9 mouse cellular contexts compared by ENCODE assay signal in genomic region chr17:65613142-65613462, GRCm38 (mm10). TPM values are rescaled to one million over a fixed set of nuclear protein-coding genes. Genes with fewer than 3 reads are reported as not detected.
DNase-seq lines count a peak whose midpoint lies in the region; ATAC-seq and TF ChIP-seq lines count a peak whose summit lies in the region.
"Had no signal": no experiment of that assay in that cellular context is flagged by ENCODE, and none has a peak within 500 bp of the region (broad histone marks: within the 10 kb centered on the region; RNA-seq: fewer than 3 reads in every experiment).

No protein-coding gene starts in this region.

- TF ChIP-seq POLR2A in MEL (IDR thresholded peaks at IDR 0.05; ENCODE audit: control insufficient read depth in 1 of 2, insufficient read depth in 1 of 2, low read depth in 1 of 2, low read length in 2 of 2, poor library complexity in 1 of 2) = no peak; a peak in 1 of 4 replicates

- H3K9ac ChIP-seq in heart, embryonic 16.5 days (ENCODE audit: low read length) = peak overlapping the region; percentile 100
- H3K9ac ChIP-seq in MEL (ENCODE audit: control insufficient read depth, low read depth, low read length, poor library complexity, severe bottlenecking) = peak overlapping the region; percentile 90
- peak overlapping the region; percentile 96 for H3K9ac ChIP-seq in hindbrain, embryonic 11.5 days (ENCODE audit: low read depth, low read length)
- H3K9ac ChIP-seq in midbrain, embryonic 11.5 days (ENCODE audit: low read length) = peak overlapping the region; percentile 97

- DNase-seq in heart, postnatal 14 days = no peak
- no peak for DNase-seq in MEL (ENCODE audit: low read depth, low spot score)
- DNase-seq in hindbrain, embryonic 11.5 days (ENCODE audit: low spot score) = no peak
- DNase-seq in midbrain, embryonic 11.5 days (ENCODE audit: low spot score, missing footprints) = no peak
- no peak for DNase-seq in thymus, postnatal 25 days
- DNase-seq in spleen, adult 12 weeks (ENCODE audit: low spot score) = no peak
- no peak for DNase-seq in gastrocnemius, adult 8-10 months (ENCODE audit: low spot score in 2 of 2)

- H3K4me2 ChIP-seq in heart, embryonic 16.5 days (ENCODE audit: low read depth, low read length) = no peak overlapping the region
- no peak overlapping the region; the same call in none of the 2 replicates for H3K4me2 ChIP-seq in hindbrain, embryonic 11.5 days (replicated peaks; ENCODE audit: low read depth, low read length)
- H3K4me2 ChIP-seq in midbrain, embryonic 11.5 days = peak overlapping the region; percentile 71

- H3K27me3 ChIP-seq in heart, embryonic 16.5 days (ENCODE audit: control insufficient read depth, insufficient read depth, low read length) = no peaks in the 10 kb centered on the region
- no peaks in the 10 kb centered on the region for H3K27me3 ChIP-seq in MEL (ENCODE audit: control insufficient read depth in 1 of 2, insufficient read depth in 2 of 2, low read length in 2 of 2)
- no peaks in the 10 kb centered on the region for H3K27me3 ChIP-seq in hindbrain, embryonic 11.5 days (ENCODE audit: control insufficient read depth, insufficient read depth, low read length)
- H3K27me3 ChIP-seq in midbrain, embryonic 11.5 days (ENCODE audit: control insufficient read depth, insufficient read depth, low read length) = no peaks in the 10 kb centered on the region

- TF ChIP-seq RAD21 in MEL (IDR thresholded peaks at IDR 0.05; ENCODE audit: low read depth, low read length) = no peak

- no peak for TF ChIP-seq EP300 in MEL (IDR thresholded peaks at IDR 0.05; ENCODE audit: low read depth in 1 of 2, low read length in 2 of 2)

- H3K9me3 ChIP-seq in heart, embryonic 16.5 days (replicated peaks; ENCODE audit: control insufficient read depth, low read length) = no peaks in the 10 kb centered on the region
- no peaks in the 10 kb centered on the region for H3K9me3 ChIP-seq in MEL (replicated peaks; ENCODE audit: insufficient read depth, low read length)
- H3K9me3 ChIP-seq in hindbrain, embryonic 11.5 days (ENCODE audit: control insufficient read depth, low read length) = no peaks in the 10 kb centered on the region
- no peaks in the 10 kb centered on the region for H3K9me3 ChIP-seq in midbrain, embryonic 11.5 days (ENCODE audit: control insufficient read depth, low read length)

- TF ChIP-seq CTCF in MEL (IDR thresholded peaks at IDR 0.05 in 2 of 3, conservative IDR thresholded peaks at IDR 0.05 in 1 of 3; ENCODE audit: control insufficient read depth in 1 of 3, insufficient read depth in 1 of 3, low read depth in 2 of 3, low read length in 3 of 3, poor library complexity in 1 of 3, severe bottlenecking in 1 of 3) = no peak

- intact Hi-C loops in heart, postnatal 14 days (cut with DNase I) = loop anchor here (5.0 kb wide), 1 partner anchor 169 kb away; the partner anchor contains the start of gene Ppp4r1

- under 1% methylated on average over 41 of the region's 42 CpGs for WGBS in heart, embryonic 16.5 days
- under 1% methylated on average over 34 of the region's 42 CpGs for WGBS in hindbrain, embryonic 11.5 days
- under 1% methylated on average over 31 of the region's 42 CpGs for WGBS in midbrain, embryonic 11.5 days

- peak overlapping the region; percentile 99 for H3K4me3 ChIP-seq in heart, embryonic 16.5 days (ENCODE audit: low read length)
- H3K4me3 ChIP-seq in MEL (ENCODE audit: control insufficient read depth in 1 of 2, insufficient read depth in 1 of 2, low read depth in 2 of 2, low read length in 2 of 2) = peak overlapping the region; percentile 89 to 97
- peak overlapping the region; percentile 97 for H3K4me3 ChIP-seq in hindbrain, embryonic 11.5 days (ENCODE audit: low read depth, low read length)
- peak overlapping the region; percentile 98 for H3K4me3 ChIP-seq in midbrain, embryonic 11.5 days (ENCODE audit: low read depth, low read length)

- H3K27ac ChIP-seq in heart, embryonic 16.5 days (ENCODE audit: low read length) = peak overlapping the region; percentile 100
- peak overlapping the region; percentile 73 for H3K27ac ChIP-seq in MEL (ENCODE audit: control insufficient read depth, low read depth, low read length)
- H3K27ac ChIP-seq in hindbrain, embryonic 11.5 days (ENCODE audit: low read depth, low read length) = peak overlapping the region; percentile 99
- H3K27ac ChIP-seq in midbrain, embryonic 11.5 days (ENCODE audit: low read depth, low read length) = peak overlapping the region; percentile 98

- peak; percentile 34 for ATAC-seq in heart, embryonic 16.5 days (replicated peaks; ENCODE audit: extremely low read depth, insufficient read depth, low FRiP score)
- ATAC-seq in hindbrain, embryonic 11.5 days (ENCODE audit: low FRiP score) = peak; percentile 72
- peak; percentile 69 for ATAC-seq in midbrain, embryonic 11.5 days (ENCODE audit: low FRiP score)

- no peaks in the 10 kb centered on the region for H3K36me3 ChIP-seq in heart, embryonic 16.5 days (ENCODE audit: control insufficient read depth, insufficient read depth)
- peaks cover 6 to 35% of the 10 kb centered on the region in 2 experiments for H3K36me3 ChIP-seq in MEL (ENCODE audit: control insufficient read depth in 1 of 2, insufficient read depth in 2 of 2, low read length in 2 of 2)
- no peaks in the 10 kb centered on the region for H3K36me3 ChIP-seq in hindbrain, embryonic 11.5 days (ENCODE audit: control insufficient read depth, insufficient read depth, low read length)
- H3K36me3 ChIP-seq in midbrain, embryonic 11.5 days (ENCODE audit: control insufficient read depth, insufficient read depth, low read length) = no peaks in the 10 kb centered on the region

- H3K4me1 ChIP-seq in heart, embryonic 16.5 days (ENCODE audit: control insufficient read depth, insufficient read depth, low read length) = peaks cover 32% of the 10 kb centered on the region
- peaks cover 15 to 20% of the 10 kb centered on the region in 2 experiments for H3K4me1 ChIP-seq in MEL (ENCODE audit: control insufficient read depth in 1 of 2, insufficient read depth in 2 of 2, low read length in 2 of 2)
- H3K4me1 ChIP-seq in hindbrain, embryonic 11.5 days (replicated peaks; ENCODE audit: control insufficient read depth, insufficient read depth, low read length) = 0 out of 2 replicates have a peak, but pooled peaks cover 5% of the 10 kb centered on the region
- peaks cover 20% of the 10 kb centered on the region for H3K4me1 ChIP-seq in midbrain, embryonic 11.5 days (ENCODE audit: control insufficient read depth, insufficient read depth, low read length)

- H3K79me2 ChIP-seq in MEL (ENCODE audit: control insufficient read depth, insufficient read depth, low read length, poor library complexity) = peaks cover 41% of the 10 kb centered on the region

TF ChIP-seq in MEL, 35 proteins besides CTCF, POLR2A, EP300 and RAD21:
- TF ChIP-seq TCF12 (IDR thresholded peaks at IDR 0.05; ENCODE audit: low read depth, low read length) (peak; percentile 10; the same call in 1 of the 2 replicates), GATA1 (IDR thresholded peaks at IDR 0.05; ENCODE audit: low read depth, low read length) (no peak)

RNA-seq across cellular contexts. Expression of gene Vapa, which starts 0.3 kb away (rescaled TPM):
- polyA plus RNA-seq in heart, embryonic 16.5 days (2015; fragmentation: Nextera tagmentation; extraction: Ambion mirVana) = 153 and 163 TPM in 2 replicates
- total RNA-seq in heart, postnatal 14 days (2021) = 10 to 100 TPM; 84.0 to 95.2 TPM
- 56.7 and 60.2 TPM in 2 replicates for total RNA-seq in MEL (2012; rRNA removed)
- 100 to 1,000 TPM in 1 of 2 experiments, 10 to 100 TPM in 1; 85.3 to 507 TPM for polyA plus RNA-seq in MEL (2012; ENCODE audit: insufficient read depth in 1 of 2, insufficient read length in 2 of 2, low read depth in 1 of 2, low replicate concordance in 2 of 2, missing spikeins in 1 of 2)
- 258 and 266 TPM in 2 replicates for polyA plus RNA-seq in hindbrain, embryonic 11.5 days (2014; fragmentation: Nextera tagmentation; extraction: Ambion mirVana)
- polyA plus RNA-seq in midbrain, embryonic 11.5 days (2014; fragmentation: Nextera tagmentation; extraction: Ambion mirVana) = 242 and 263 TPM in 2 replicates
- 100 to 1,000 TPM; 127 to 152 (median 133) TPM for total RNA-seq in gastrocnemius, adult 8-10 months (2022)

RNA-seq across cellular contexts. Expression of gene Txndc2, which starts 28.9 kb away (rescaled TPM):
- polyA plus RNA-seq in heart, embryonic 16.5 days (2015; fragmentation: Nextera tagmentation; extraction: Ambion mirVana) = not detected in 2 replicates
- under 1 TPM in 1 of 2 experiments, not detected in 1; 0.19 TPM for total RNA-seq in heart, postnatal 14 days (2021)
- not detected in 2 replicates for total RNA-seq in MEL (2012; rRNA removed)
- not detected for polyA plus RNA-seq in MEL (2012; ENCODE audit: insufficient read depth in 1 of 2, insufficient read length in 2 of 2, low read depth in 1 of 2, low replicate concordance in 2 of 2, missing spikeins in 1 of 2)
- 0.10 TPM in 1 of 2 replicates, not detected in the other for polyA plus RNA-seq in hindbrain, embryonic 11.5 days (2014; fragmentation: Nextera tagmentation; extraction: Ambion mirVana)
- polyA plus RNA-seq in midbrain, embryonic 11.5 days (2014; fragmentation: Nextera tagmentation; extraction: Ambion mirVana) = 0.12 and 0.18 TPM in 2 replicates
- not detected for total RNA-seq in gastrocnemius, adult 8-10 months (2022)
- total RNA-seq: layer of hippocampus, adult 8-10 months had no signal
